Mouse (Mus musculus) stomach, embryonic 16.5 days (tissue): Measurements from ENCODE around the gene 6030445D17Rik. TPM values are rescaled to one million over a fixed set of nuclear protein-coding genes. Genes with fewer than 3 reads are reported as not detected.
A peak's percentile ranks its signal among the peaks of the same experiment; 100 is the strongest.

Source experiments
- ATAC-seq: fragments of 200-750 bp; cut with Nextera tagmentation; 2 replicates; pipeline ENCODE4 v1.8.0; 2017; ENCODE audit warnings: moderate number of reproducible peaks, moderate TSS enrichment; ENCODE audit not compliant: insufficient read depth, low FRiP score
- H3K27ac ChIP-seq: fragments of 300-500 bp; sonication (generic); 2 replicates; pipeline ENCODE4 v1.5.1; 2014; ENCODE audit warnings: low read length
- H3K27me3 ChIP-seq: fragments of 300-500 bp; sonication (generic); 2 replicates; pipeline ENCODE4 v1.6.1; 2014; ENCODE audit warnings: low read length, control low read depth, mixed read lengths; ENCODE audit not compliant: control insufficient read depth, insufficient read depth
- H3K36me3 ChIP-seq: fragments of 300-500 bp; sonication (generic); 2 replicates; pipeline ENCODE4 v1.6.1; 2014; ENCODE audit warnings: low read length; ENCODE audit not compliant: control insufficient read depth, insufficient read depth
- H3K4me1 ChIP-seq: fragments of 300-500 bp; sonication (generic); 2 replicates; pipeline ENCODE4 v1.6.1; 2014; ENCODE audit warnings: low read length, control low read depth, mixed read lengths; ENCODE audit not compliant: control insufficient read depth, insufficient read depth
- H3K4me2 ChIP-seq: fragments of 300-500 bp; sonication (generic); 2 replicates; pipeline ENCODE4 v1.6.1; 2014; ENCODE audit warnings: low read depth, low read length, mixed read lengths
- H3K4me3 ChIP-seq: fragments of 300-500 bp; sonication (generic); replicated peaks from 2 replicates; pipeline ENCODE4 v1.5.1; 2014; ENCODE audit warnings: mild to moderate bottlenecking, low read length
- H3K9ac ChIP-seq: fragments of 300-500 bp; sonication (generic); 2 replicates; pipeline ENCODE4 v1.6.1; 2014; ENCODE audit warnings: low read length
- H3K9me3 ChIP-seq: fragments of 300-500 bp; sonication (generic); replicated peaks from 2 replicates; pipeline ENCODE4 v1.6.1; 2016; ENCODE audit warnings: low read length, control low read depth; ENCODE audit not compliant: control insufficient read depth
- WGBS: fragments of 180-500 bp; shearing (Covaris S2); extraction: QIAGEN DNeasy Blood & Tissue Kit; methylation state at CpG from one replicate; pipeline ENCODE4 v1.1.7; 2014; 5-methylcytosine and 5-hydroxymethylcytosine counted together
- polyA plus RNA-seq: library from polyadenylated mRNA; unstranded; fragments of >200 nt; fragmentation: Nextera tagmentation; extraction: Ambion mirVana; gene quantifications from 2 replicates; pipeline ENCODE4 v1.2.1, GENCODE M21; 2015

Gene 6030445D17Rik
- polyA plus RNA-seq, 1 experiment from 2014 or later = 0.19 TPM

DNA sequence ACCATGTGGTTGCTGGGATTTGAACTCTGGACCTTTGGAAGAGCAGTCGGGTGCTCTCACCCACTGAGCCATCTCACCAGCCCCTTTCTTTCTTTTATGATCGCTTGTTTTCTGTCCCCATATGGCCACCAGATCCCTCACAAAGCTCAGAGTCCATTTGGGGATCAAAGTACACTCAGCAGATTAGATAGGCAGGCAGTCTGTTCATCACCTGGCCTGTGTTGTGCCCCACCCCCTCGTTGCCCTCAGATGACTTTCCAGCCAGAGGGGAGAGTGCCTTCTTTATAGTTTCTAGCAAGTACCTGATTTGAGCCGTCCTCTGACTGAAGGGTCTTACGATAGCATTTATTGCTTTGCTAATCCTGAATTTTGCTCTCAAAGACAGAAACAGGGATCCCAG, 9.3 kb upstream of the 6030445D17Rik start:
- no peak overlapping the region for H3K27ac ChIP-seq
- no peak for ATAC-seq
- H3K36me3 ChIP-seq = no peaks in the 10 kb centered on the region
- WGBS = 50% methylated on average over 5 of the region's 5 CpGs
- H3K9ac ChIP-seq = no peak overlapping the region
- H3K4me2 ChIP-seq = no peak overlapping the region
- no peaks in the 10 kb centered on the region for H3K9me3 ChIP-seq
- no peak overlapping the region for H3K4me3 ChIP-seq
- H3K4me1 ChIP-seq = no peaks in the 10 kb centered on the region
- H3K27me3 ChIP-seq = no peaks in the 10 kb centered on the region

DNA sequence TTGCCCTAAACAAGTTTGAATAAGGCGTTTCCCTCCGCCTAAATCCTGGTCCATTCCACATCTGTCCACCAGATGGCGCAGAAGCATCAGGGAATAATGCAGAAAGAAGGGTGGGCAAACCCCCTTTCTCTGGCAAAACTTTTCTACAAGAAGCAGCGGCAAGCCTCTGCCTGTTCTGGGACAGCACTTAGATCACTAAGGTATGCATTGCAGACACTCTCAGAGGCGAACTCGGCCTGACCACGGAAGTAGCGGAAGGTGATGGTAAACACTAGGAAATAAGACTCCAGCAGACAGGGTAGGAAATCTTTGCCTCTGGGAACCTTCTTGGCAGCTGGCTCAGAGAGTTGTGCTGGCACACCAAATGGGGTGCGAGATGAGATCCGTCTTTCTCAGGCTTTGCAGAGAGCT, 7.2 kb upstream of the 6030445D17Rik start:
- Histone ChIP-seq H3K9ac (0 out of 2 replicates have a peak overlapping the region, but pooled peaks have one; percentile 38), H3K4me2 (peak overlapping the region; percentile 62), H3K4me3 (peak overlapping the region; percentile 37), H3K36me3 (no peaks in the 10 kb centered on the region), H3K9me3 (no peaks in the 10 kb centered on the region), H3K27ac (no peak overlapping the region), H3K27me3 (no peaks in the 10 kb centered on the region), H3K4me1 (no peaks in the 10 kb centered on the region)
- ATAC-seq = no peak
- 5% methylated on average over 10 of the region's 10 CpGs for WGBS

DNA sequence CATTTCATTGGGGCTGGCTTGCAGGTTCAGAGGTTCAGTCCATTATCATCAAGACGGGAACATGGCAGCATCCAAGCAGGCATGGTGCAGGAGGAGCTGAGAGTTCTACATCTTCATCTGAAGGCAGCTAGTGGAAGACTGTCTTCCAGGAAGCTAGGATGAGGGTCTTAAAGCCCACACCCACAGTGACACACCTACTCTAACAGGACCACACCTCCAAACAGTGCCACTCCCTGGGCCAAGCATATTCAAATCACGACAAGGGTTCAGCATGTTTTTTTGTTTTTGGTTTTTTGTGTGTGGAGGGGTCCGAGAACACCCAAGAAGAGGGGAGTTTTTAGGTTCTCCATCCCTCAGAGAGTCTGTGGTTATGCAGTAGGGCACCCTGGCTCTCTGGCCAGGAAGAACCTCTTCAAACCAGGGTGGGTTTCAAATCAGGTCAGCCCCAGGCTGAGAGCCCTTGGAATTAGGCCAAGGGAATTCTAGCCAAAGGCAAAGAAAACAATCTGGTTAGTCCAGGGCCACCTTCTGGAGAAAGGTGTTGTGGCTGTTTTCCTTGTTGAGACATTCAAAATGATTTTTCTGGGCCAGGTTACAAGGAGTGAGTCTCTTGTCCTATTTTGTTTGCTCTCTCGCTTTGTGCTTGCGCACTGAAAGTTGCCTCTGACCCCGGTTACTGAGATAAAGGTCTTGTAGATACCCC, 5.4 kb upstream of the 6030445D17Rik start:
- Histone ChIP-seq H3K4me3 (no peak overlapping the region), H3K4me1 (no peaks in the 10 kb centered on the region), H3K9ac (no peak overlapping the region), H3K27me3 (no peaks in the 10 kb centered on the region), H3K9me3 (no peaks in the 10 kb centered on the region), H3K4me2 (no peak overlapping the region), H3K36me3 (no peaks in the 10 kb centered on the region), H3K27ac (no peak overlapping the region)
- ATAC-seq = no peak
- WGBS = 79% methylated on average over 6 of the region's 6 CpGs

DNA sequence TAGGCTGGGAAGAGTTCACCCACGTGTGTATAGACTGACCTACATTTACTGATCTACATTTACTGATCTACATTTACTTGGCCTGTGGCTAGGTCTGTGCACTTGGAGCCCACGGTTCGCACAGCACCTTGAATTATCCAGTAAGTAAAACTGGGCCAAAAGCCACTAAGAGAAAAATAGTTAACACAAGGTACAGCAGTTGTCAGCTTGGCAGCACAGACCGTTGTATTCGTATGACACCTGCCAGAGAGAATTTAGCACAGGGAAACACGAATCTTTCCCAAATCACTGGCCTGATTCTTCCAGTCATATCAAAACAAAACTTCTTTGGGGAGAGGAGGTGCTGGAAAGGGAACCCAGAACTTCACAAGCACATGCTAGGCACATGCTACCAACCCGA, 3.8 kb upstream of the 6030445D17Rik start:
- Histone ChIP-seq H3K27ac (no peak overlapping the region), H3K4me1 (0 out of 2 replicates have a peak, but pooled peaks cover 3% of the 10 kb centered on the region), H3K4me2 (no peak overlapping the region), H3K36me3 (no peaks in the 10 kb centered on the region), H3K9ac (no peak overlapping the region), H3K4me3 (no peak overlapping the region), H3K9me3 (no peaks in the 10 kb centered on the region), H3K27me3 (0 out of 2 replicates have a peak, but pooled peaks cover under 1% of the 10 kb centered on the region)
- no peak for ATAC-seq
- 82% methylated on average over 7 of the region's 7 CpGs for WGBS

DNA sequence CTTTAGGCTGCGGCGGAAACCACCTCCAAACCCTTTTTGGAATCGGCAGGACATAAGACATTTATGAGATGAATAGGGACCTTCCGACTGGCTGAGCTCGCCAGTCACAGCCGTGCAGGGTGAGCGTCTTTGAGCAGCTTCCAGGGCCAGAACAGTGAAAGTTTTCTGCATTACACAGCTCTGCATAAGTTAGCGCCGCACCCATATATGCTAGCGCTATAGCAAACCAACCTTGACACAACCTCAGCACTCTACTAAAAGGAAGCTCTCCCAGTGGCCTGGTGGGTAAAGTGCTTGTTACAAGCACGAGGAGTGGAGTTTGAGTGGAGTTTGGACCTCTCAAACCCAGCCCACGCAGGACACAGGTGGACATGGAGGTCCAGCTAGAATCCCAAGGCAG, 2.8 kb upstream of the 6030445D17Rik start:
- H3K27ac ChIP-seq = no peak overlapping the region

DNA sequence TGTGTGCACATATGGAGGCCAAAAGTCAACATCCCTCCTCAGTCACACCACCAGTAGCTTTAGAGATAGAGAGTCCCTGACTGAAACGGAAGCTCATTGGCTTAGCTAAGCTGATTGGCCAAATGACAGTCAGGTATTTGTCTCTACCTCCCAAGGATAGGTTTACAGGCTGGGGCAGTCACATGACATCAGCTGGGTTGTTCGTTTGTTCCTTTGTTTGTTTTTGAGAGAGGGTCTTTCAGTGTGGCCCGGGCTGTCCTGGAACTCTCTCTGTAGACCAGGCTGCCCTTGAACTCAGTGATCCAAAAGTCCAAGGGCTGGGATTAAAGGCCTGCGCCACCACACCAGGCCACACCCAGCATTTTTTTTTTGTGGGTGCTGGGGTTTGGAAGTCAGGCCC, 844 bp upstream of the 6030445D17Rik start:
- H3K9ac ChIP-seq = no peak overlapping the region
- 49% methylated on average over 4 of the region's 4 CpGs for WGBS
- H3K27ac ChIP-seq = no peak overlapping the region
- H3K4me1 ChIP-seq = peaks cover 13% of the 10 kb centered on the region; the same call in 1 of the 2 replicates
- H3K9me3 ChIP-seq = no peaks in the 10 kb centered on the region
- peaks cover 8% of the 10 kb centered on the region; the same call in 1 of the 2 replicates for H3K27me3 ChIP-seq
- no peak overlapping the region for H3K4me2 ChIP-seq
- H3K36me3 ChIP-seq = no peaks in the 10 kb centered on the region
- no peak overlapping the region for H3K4me3 ChIP-seq
- no peak for ATAC-seq

More for the DNA sequence above, 2.8 kb upstream of the 6030445D17Rik start:
- Histone ChIP-seq H3K9me3 (no peaks in the 10 kb centered on the region), H3K9ac (no peak overlapping the region), H3K4me3 (no peak overlapping the region), H3K36me3 (no peaks in the 10 kb centered on the region), H3K4me1 (0 out of 2 replicates have a peak, but pooled peaks cover 7% of the 10 kb centered on the region), H3K27me3 (peaks cover 5% of the 10 kb centered on the region; the same call in 1 of the 2 replicates), H3K4me2 (no peak overlapping the region)
- ATAC-seq = no peak
- 79% methylated on average over 12 of the region's 12 CpGs for WGBS

DNA sequence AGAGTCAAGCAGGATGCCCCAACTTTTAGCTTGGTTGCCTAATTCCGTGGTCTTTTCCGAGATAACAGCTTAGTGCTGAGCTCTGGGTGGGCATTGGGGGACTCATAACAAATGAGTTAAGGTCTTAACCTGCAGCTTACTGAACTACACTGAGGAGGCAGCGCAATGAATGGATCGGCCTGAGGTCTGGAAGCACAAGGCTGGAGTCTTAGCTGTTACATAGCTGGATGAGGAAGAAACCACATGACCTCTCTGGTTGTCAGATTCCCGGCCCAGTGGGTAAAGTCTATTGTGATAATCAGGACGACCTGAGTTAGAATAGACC, 327 bp upstream of the 6030445D17Rik start:
- peaks cover 8% of the 10 kb centered on the region; the same call in 1 of the 2 replicates for H3K27me3 ChIP-seq
- no peak overlapping the region for H3K27ac ChIP-seq
- peak overlapping the region; percentile 82; the same call in 1 of the 2 replicates for H3K9ac ChIP-seq
- H3K4me3 ChIP-seq = peak overlapping the region; percentile 69
- 29% methylated on average over 6 of the region's 6 CpGs for WGBS
- H3K36me3 ChIP-seq = no peaks in the 10 kb centered on the region
- 0 out of 2 replicates have a peak, but pooled peaks have one; percentile 3 for ATAC-seq
- H3K4me1 ChIP-seq = peaks cover 16% of the 10 kb centered on the region; the same call in 1 of the 2 replicates
- H3K4me2 ChIP-seq = peak overlapping the region; percentile 99
- H3K9me3 ChIP-seq = no peaks in the 10 kb centered on the region

DNA sequence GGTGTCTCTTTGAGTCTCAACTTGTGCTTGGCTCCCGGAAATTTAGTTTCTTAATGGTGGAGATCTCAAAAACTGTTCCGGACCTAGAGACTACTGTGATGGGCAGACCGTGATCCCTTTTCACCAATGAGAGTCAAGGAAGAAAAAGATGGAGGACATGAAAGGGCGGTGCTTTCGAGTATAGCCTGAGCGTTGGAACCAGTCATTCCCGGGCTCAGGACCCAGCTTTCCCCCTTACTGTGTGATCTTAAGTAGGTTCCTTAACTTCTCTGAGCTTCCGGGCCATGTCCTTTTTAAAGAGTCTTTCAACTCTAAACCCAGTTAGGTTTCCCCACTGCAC, 759 bp downstream of the 6030445D17Rik start:
- Histone ChIP-seq H3K36me3 (no peaks in the 10 kb centered on the region), H3K4me3 (peak overlapping the region; percentile 69), H3K4me1 (peaks cover 16% of the 10 kb centered on the region; the same call in 1 of the 2 replicates), H3K27ac (peak overlapping the region; percentile 86), H3K27me3 (peaks cover 8% of the 10 kb centered on the region; the same call in 1 of the 2 replicates), H3K4me2 (peak overlapping the region; percentile 99), H3K9me3 (no peaks in the 10 kb centered on the region), H3K9ac (peak overlapping the region; percentile 82)
- peak; percentile 65 for ATAC-seq
- 5% methylated on average over 8 of the region's 8 CpGs for WGBS

DNA sequence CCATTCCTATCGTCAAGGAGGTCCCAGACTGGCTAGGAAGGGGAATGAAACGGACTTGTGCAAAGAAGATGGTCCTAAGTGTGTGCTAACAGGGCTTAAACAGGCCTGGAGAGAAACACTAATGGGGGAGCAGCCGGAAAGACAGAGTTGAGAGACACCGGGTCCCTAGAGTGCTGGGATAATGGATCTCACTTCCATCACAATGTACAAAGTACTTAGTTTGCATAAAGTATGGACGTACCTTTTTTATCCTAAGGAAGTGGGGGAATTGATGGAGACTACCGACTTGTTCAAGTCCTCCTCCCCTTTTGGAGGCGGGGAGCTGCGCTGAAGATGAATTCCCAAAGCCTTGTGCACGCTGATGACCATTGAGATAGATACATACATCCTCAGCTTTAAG, 1.4 kb downstream of the 6030445D17Rik start:
- Histone ChIP-seq H3K27ac (0 out of 2 replicates have a peak overlapping the region, but pooled peaks have one; percentile 15), H3K4me1 (peaks cover 16% of the 10 kb centered on the region; the same call in 1 of the 2 replicates), H3K36me3 (no peaks in the 10 kb centered on the region), H3K9me3 (no peaks in the 10 kb centered on the region), H3K4me2 (peak overlapping the region; percentile 99), H3K27me3 (peaks cover 8% of the 10 kb centered on the region; the same call in 1 of the 2 replicates), H3K9ac (peak overlapping the region; percentile 33; the same call in 1 of the 2 replicates), H3K4me3 (peak overlapping the region; percentile 69)
- no peak for ATAC-seq
- WGBS = 40% methylated on average over 9 of the region's 9 CpGs
